Mouse (Mus musculus) embryo, embryonic 10.5 days (tissue): ENCODE measurements at regions not wholly inside any gene's neighbourhood (a gene's known extent, or its start where the extent isn't known, plus 50 kb on each side); places are given as distances from the start of the nearest gene placed in this dataset.
"Not testable (repeated sequence)": the region's sequence is repeated elsewhere in the genome, so short reads cannot be mapped to it uniquely, and the experiment has no call there.

Experiments
- DNase-seq: peaks from one replicate; pipeline ENCODE4 v3.0.0-alpha.2; 2015; ENCODE audit warnings: low spot score

- no peak for DNase-seq
Measured at GRCm38 (mm10) chr13:4935940-4936339, 327.0 kb upstream of the Akr1e1 start.

- DNase-seq: no peak
Measured at GRCm38 (mm10) chr13:4939849-4940248, 330.9 kb upstream of the Akr1e1 start.

DNA sequence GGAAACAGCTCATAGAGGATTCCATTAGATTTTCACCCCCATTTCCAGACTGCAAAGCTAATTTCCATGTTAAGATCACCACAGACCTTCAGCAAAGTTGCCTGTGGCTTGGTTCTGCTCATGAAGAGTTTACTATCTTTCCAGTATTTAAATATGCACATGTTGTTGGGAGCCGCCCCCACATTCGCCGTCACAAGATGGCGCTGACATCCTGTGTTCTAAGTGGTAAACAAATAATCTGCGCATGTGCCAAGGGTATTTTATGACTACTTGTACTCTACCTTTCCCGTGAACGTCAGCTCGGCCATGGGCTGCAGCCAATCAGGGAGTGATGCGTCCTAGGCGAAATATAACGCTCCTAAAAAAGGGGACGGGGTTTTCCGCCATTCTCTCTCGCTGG lies 333.5 kb upstream of the Akr1e1 start:
- peak; percentile 27 for DNase-seq

GRCm38 (mm10) chr13:4943046-4943445 lies 334.1 kb upstream of the Akr1e1 start:
- no peak for DNase-seq

DNA sequence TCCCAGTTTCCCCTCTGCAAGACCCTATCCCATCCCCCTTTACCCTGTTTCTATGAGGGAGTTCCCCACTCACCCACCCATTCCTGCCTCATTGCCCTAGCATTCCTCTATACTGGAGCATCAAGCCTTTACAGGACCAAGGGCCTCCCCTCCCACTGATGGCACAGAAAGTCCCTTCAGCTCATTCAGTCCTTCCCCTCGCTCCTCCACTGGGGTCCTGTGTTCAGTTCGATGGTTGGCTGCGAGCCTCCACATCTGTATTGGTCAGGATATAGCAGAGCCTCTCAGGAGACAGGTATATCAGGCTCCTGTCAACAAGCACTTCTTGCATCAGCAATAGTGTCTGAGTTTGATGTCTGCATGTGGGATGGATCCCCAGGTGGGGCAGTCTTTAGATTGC lies 346.4 kb upstream of the Akr1e1 start:
- DNase-seq: no peak

- DNase-seq: no peak
Measured at GRCm38 (mm10) chr13:4964824-4965223, 355.9 kb upstream of the Akr1e1 start.

GRCm38 (mm10) chr13:4970081-4970892 lies 361.3 kb upstream of the Akr1e1 start:
- no peak for DNase-seq

GRCm38 (mm10) chr13:4971472-4972067 lies 362.6 kb upstream of the Akr1e1 start:
- DNase-seq: peak; percentile 68

DNA sequence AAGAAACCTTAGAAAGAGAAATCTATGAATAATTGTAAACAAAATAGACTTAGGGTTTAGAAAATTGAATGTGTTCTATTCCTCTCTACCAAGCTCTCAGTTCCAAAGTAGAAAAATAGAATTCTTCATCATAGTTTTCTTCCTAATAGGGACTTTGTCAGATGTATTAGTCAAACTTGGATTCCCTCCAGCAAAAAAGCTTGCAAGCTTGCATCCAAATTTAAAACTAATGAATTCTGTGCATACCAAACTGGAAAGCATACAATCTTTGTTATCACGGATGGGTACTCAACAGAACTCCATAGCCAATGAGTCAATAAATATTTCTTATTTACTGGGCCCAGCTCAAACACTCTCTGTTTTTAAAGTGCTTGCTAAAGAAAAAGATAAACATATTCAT lies 383.9 kb upstream of the Akr1e1 start:
- DNase-seq: no peak

- no peak for DNase-seq
Measured at GRCm38 (mm10) chr13:5008296-5008695, 399.3 kb upstream of the Akr1e1 start.

- DNase-seq: no peak
Measured at GRCm38 (mm10) chr13:5022439-5022838, 413.5 kb upstream of the Akr1e1 start.

- DNase-seq: no peak
Measured at GRCm38 (mm10) chr13:5059859-5060258, 450.9 kb upstream of the Akr1e1 start.

GRCm38 (mm10) chr13:5060462-5060861 lies 451.5 kb upstream of the Akr1e1 start:
- DNase-seq: peak; percentile 22

DNA sequence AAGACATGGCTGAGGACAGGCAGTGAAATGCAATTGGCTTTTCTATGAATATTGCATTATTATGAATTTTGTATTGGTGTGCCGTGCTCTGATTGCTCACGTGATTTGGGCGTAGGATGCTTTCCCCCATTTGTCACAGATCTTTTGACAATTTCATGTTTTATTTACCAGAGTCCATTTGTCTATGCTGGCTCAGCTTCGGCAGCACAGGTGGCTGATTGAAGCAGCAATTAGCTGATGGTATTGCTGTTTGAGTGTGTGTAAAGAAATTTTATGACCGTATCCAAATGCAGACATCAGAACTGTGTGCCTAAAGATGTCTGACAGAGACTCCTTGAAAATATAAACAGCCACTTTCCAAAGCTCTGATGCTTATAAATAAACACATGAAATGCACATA lies 498.5 kb upstream of the Akr1e1 start:
- no peak for DNase-seq

GRCm38 (mm10) chr13:5154911-5155310 lies 545.9 kb upstream of the Akr1e1 start:
- no peak for DNase-seq

- DNase-seq: peak; percentile 55
Measured at GRCm38 (mm10) chr13:5159765-5160684, 551.1 kb upstream of the Akr1e1 start.

GRCm38 (mm10) chr13:5166716-5167115 lies 557.7 kb upstream of the Akr1e1 start:
- DNase-seq: no peak

- no peak for DNase-seq
Measured at GRCm38 (mm10) chr13:5178996-5179395, 570.0 kb upstream of the Akr1e1 start.

GRCm38 (mm10) chr13:5179552-5179951 lies 570.6 kb upstream of the Akr1e1 start:
- no peak for DNase-seq

DNA sequence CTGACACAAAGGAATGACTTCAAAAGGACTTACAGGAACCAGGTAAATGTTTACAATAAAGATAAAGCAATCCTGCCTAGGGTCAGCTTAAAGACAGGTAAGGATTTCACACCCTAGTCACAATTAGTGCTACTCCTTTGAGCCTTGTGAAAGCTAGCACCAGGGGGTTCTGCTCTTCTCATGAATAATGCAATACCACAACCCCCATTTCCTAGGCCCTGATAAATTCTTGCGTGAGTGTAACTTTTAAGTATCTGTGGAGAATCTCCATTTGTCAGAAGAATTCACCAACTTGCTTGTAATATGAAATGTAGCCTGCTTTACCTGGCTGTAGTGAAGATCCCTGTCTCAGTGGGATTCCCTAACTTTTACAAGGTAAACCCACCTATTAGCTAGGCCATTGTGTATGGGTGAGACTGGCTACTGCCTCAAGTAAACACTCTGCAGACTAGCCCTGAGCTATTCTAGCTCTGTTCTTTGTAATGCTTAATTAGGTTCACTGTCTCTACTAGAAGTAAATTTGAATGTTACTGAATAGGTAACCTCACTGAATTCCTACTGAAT lies 576.3 kb upstream of the Akr1e1 start:
- DNase-seq: not testable (repeated sequence)

GRCm38 (mm10) chr13:5202736-5203135 lies 593.8 kb upstream of the Akr1e1 start:
- DNase-seq: peak; percentile 72

DNA sequence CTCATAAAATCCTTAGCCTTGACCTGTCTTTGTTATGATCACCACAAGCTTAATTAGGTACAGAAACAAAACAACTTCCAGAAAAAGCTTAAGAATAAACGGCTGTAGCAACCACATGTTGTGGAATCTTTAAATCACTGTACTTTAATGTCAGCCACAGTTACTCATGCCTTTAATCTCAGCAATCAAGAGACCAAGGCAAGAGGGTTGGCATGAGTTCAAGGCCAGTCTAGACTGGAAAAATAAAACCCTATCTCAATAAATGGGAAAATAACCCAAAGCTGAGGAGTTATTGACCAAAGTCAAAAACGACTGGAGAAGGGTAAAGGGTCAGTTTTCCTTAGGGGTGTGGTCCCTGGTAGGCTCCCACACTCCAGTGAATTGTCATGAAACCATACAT lies 595.2 kb upstream of the Akr1e1 start:
- no peak for DNase-seq
